Mouse (Mus musculus) cerebellum, adult 11-12 months (tissue): ENCODE results near the gene Mad1l1.

Experiments used
- DNase-seq: peaks from one replicate; pipeline ENCODE4 v3.0.0; 2022

The Mad1l1 gene

GRCm38 (mm10) chr5:140258035-140258434 is 63.3 kb downstream of the Mad1l1 start:
- no peak for DNase-seq

- no peak for DNase-seq
Observed at GRCm38 (mm10) chr5:140257439-140257838, 63.9 kb downstream of the Mad1l1 start.

- no peak for DNase-seq
Observed at GRCm38 (mm10) chr5:140256685-140257084, 64.7 kb downstream of the Mad1l1 start.

GRCm38 (mm10) chr5:140255265-140255664 is 66.1 kb downstream of the Mad1l1 start:
- DNase-seq = no peak

GRCm38 (mm10) chr5:140254656-140255055 is 66.7 kb downstream of the Mad1l1 start:
- no peak for DNase-seq

GRCm38 (mm10) chr5:140251989-140252388 is 69.4 kb downstream of the Mad1l1 start:
- DNase-seq = peak; percentile 35

GRCm38 (mm10) chr5:140250370-140250769 is 71.0 kb downstream of the Mad1l1 start:
- no peak for DNase-seq

GRCm38 (mm10) chr5:140249359-140250062 is 71.8 kb downstream of the Mad1l1 start:
- no peak for DNase-seq

- DNase-seq = no peak
Observed at GRCm38 (mm10) chr5:140248101-140248500, 73.3 kb downstream of the Mad1l1 start.

GRCm38 (mm10) chr5:140240235-140240634 is 81.1 kb downstream of the Mad1l1 start:
- DNase-seq = no peak

GRCm38 (mm10) chr5:140238880-140239279 is 82.5 kb downstream of the Mad1l1 start:
- no peak for DNase-seq

GRCm38 (mm10) chr5:140230818-140231217 is 90.5 kb downstream of the Mad1l1 start:
- DNase-seq = no peak

GRCm38 (mm10) chr5:140228306-140228705 is 93.0 kb downstream of the Mad1l1 start:
- DNase-seq = no peak

- DNase-seq = no peak
Observed at GRCm38 (mm10) chr5:140226871-140227270, 94.5 kb downstream of the Mad1l1 start.

GRCm38 (mm10) chr5:140225881-140226280 is 95.5 kb downstream of the Mad1l1 start:
- DNase-seq = no peak

- no peak for DNase-seq
Observed at GRCm38 (mm10) chr5:140225103-140225502, 96.2 kb downstream of the Mad1l1 start.

- no peak for DNase-seq
Observed at GRCm38 (mm10) chr5:140223070-140224053, 98.0 kb downstream of the Mad1l1 start.

- DNase-seq = no peak
Observed at GRCm38 (mm10) chr5:140221016-140221650, 100.2 kb downstream of the Mad1l1 start.

GRCm38 (mm10) chr5:140219252-140219651 is 102.1 kb downstream of the Mad1l1 start:
- no peak for DNase-seq

GRCm38 (mm10) chr5:140217900-140218299 is 103.5 kb downstream of the Mad1l1 start:
- DNase-seq = peak; percentile 72

GRCm38 (mm10) chr5:140217083-140217482 is 104.3 kb downstream of the Mad1l1 start:
- DNase-seq = no peak

- no peak for DNase-seq
Observed at GRCm38 (mm10) chr5:140215471-140216087, 105.8 kb downstream of the Mad1l1 start.

- DNase-seq = no peak
Observed at GRCm38 (mm10) chr5:140213001-140213400, 108.4 kb downstream of the Mad1l1 start.
